Mouse (Mus musculus) heart, postnatal 0 days (tissue): Measurements from ENCODE around the gene Adcy6. TPM values are rescaled to one million over a fixed set of nuclear protein-coding genes. Genes with fewer than 3 reads are reported as not detected.

Experiments
- ATAC-seq: fragments of 200-750 bp; cut with Nextera tagmentation; 2 replicates; pipeline ENCODE4 v1.8.0; 2017; ENCODE audit warnings: low read depth, moderate number of reproducible peaks, moderate library complexity; ENCODE audit not compliant: insufficient read depth
- DNase-seq: peaks from one replicate; pipeline ENCODE4 v3.0.0-alpha.2; 2016; ENCODE audit warnings: low spot score
- H3K27ac ChIP-seq: fragments of 300-500 bp; sonication (generic); 2 replicates; pipeline ENCODE4 v1.5.1; 2014; ENCODE audit warnings: low read depth, mild to moderate bottlenecking
- H3K27me3 ChIP-seq: fragments of 300-500 bp; sonication (generic); 2 replicates; pipeline ENCODE4 v1.6.1; 2014; ENCODE audit warnings: low read length, mixed read lengths; ENCODE audit not compliant: control insufficient read depth, insufficient read depth
- H3K36me3 ChIP-seq: fragments of 300-500 bp; sonication (generic); replicated peaks from 2 replicates; pipeline ENCODE4 v1.6.1; 2014; ENCODE audit warnings: low read length, mixed read lengths; ENCODE audit not compliant: control insufficient read depth, insufficient read depth
- H3K4me1 ChIP-seq: fragments of 300-500 bp; sonication (generic); 2 replicates; pipeline ENCODE4 v1.6.1; 2014; ENCODE audit warnings: antibody characterized with exemption; ENCODE audit not compliant: control insufficient read depth, insufficient read depth
- H3K4me2 ChIP-seq: fragments of 300-500 bp; sonication (generic); 2 replicates; pipeline ENCODE4 v1.6.1; 2014; ENCODE audit warnings: low read depth, mild to moderate bottlenecking, low read length, moderate library complexity
- H3K4me3 ChIP-seq: fragments of 300-500 bp; sonication (generic); 2 replicates; pipeline ENCODE4 v1.5.1; 2014; ENCODE audit warnings: low read depth, low read length
- H3K9ac ChIP-seq: fragments of 300-500 bp; sonication (generic); replicated peaks from 2 replicates; pipeline ENCODE4 v1.6.1; 2014; ENCODE audit warnings: low read depth, low read length, mixed read lengths
- H3K9me3 ChIP-seq: fragments of 300-500 bp; sonication (generic); replicated peaks from 2 replicates; pipeline ENCODE4 v1.6.1; 2016; ENCODE audit warnings: low read length; ENCODE audit not compliant: control insufficient read depth
- CTCF ChIP-seq: IDR thresholded peaks from 2 replicates; pipeline ENCODE4 v1.5.1; 2016; ENCODE audit warnings: antibody characterized with exemption, control low read depth, low read depth
- EP300 ChIP-seq: IDR thresholded peaks from 2 replicates; pipeline ENCODE4 v1.6.1; 2016; ENCODE audit warnings: antibody characterized with exemption, low read depth
- WGBS: fragments of 180-500 bp; shearing (Covaris S2); extraction: QIAGEN DNeasy Blood & Tissue Kit; methylation state at CpG from one replicate; pipeline ENCODE4 v1.1.7; 2014; 5-methylcytosine and 5-hydroxymethylcytosine counted together
- polyA plus RNA-seq: library from polyadenylated mRNA; unstranded; fragments of >200 nt; fragmentation: Nextera tagmentation; extraction: Ambion mirVana; gene quantifications from 2 replicates; pipeline ENCODE4 v1.2.1, GENCODE M21; 2015
- total RNA-seq: library from RNA; depleted of rRNA; stranded (reverse); fragments of >200 nt; gene quantifications from 2 replicates; pipeline ENCODE4 v1.2.3, GENCODE M21; 2014; ENCODE audit warnings: low replicate concordance; rRNA removed

Gene Adcy6
- total RNA-seq (200 and 216 TPM in 2 replicates), polyA plus RNA-seq (29.2 and 33.5 TPM in 2 replicates)

DNA sequence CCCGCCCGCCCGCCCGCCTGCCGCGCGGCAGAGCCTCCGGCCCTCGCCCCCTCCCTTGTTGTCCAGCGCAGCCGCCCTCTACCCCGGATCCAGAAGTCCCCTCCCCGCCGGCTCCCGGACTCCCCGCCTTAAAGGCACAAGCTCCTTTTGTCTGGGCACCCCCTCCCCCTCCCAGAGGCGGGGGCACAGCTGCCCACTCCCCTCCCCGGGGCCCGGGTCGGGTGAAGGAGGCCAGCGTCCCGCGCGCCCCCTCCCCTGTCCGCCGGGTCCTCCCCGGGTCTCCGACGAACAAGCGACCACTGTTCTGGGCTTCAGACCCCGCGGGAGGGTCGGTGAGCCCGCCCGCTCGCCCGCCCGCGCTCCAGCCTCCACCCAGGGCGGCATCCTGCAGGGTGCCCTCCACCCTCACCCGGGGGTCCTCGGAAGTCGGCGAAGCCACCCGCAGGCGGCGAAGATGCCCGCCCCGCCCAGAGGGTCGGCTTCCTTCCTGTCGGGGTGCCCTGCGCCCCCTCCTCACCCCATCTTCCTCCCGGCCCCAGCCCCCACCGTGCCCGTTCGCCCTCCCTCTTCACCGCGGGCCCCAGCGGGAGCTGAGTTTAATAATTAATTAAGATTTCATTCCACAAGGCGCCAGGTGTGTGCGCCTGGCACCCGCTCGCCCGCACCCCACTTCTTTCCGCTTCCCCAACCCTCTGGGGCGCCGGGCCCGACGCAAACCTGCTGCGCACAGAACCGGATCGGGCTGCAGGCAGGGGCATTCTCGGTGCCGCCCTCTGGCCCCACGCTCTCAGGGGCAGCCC lies at the start of gene Adcy6:
Gene Adcy6, minus strand, starts transcription at position 746 of the 800 bp plus-strand sequence.
- TF ChIP-seq EP300 (peak; percentile 50; the same call in 1 of the 2 replicates), CTCF (no peak)
- ATAC-seq (peak; percentile 50), DNase-seq (peak; percentile 90)
- H3K27me3 ChIP-seq: no peaks in the 10 kb centered on the region
- H3K36me3 ChIP-seq: no peaks in the 10 kb centered on the region
- WGBS: 1% methylated on average over 56 of the region's 75 CpGs
- peak within 1 kb of the TSS; percentile 97 for H3K27ac ChIP-seq
- peak within 1 kb of the TSS; percentile 78 for H3K4me3 ChIP-seq
- no peaks in the 10 kb centered on the region for H3K9me3 ChIP-seq
- H3K4me1 ChIP-seq: peaks cover 19% of the 10 kb centered on the region
- H3K9ac ChIP-seq: peak within 1 kb of the TSS; percentile 89
- peak within 1 kb of the TSS; percentile 86 for H3K4me2 ChIP-seq

- H3K27me3 ChIP-seq: no peaks in the 10 kb centered on the region
- TF ChIP-seq EP300 (no peak), CTCF (peak; percentile 23)
- no peaks in the 10 kb centered on the region for H3K9me3 ChIP-seq
- no peaks in the 10 kb centered on the region for H3K4me1 ChIP-seq
- H3K27ac ChIP-seq: no peak overlapping the region
- no peak overlapping the region for H3K4me3 ChIP-seq
- DNase-seq (no peak), ATAC-seq (no peak)
- no peak overlapping the region for H3K4me2 ChIP-seq
- no peak overlapping the region for H3K9ac ChIP-seq
- 83% methylated on average over 15 of the region's 15 CpGs for WGBS
- peaks cover 65% of the 10 kb centered on the region for H3K36me3 ChIP-seq
These were observed 47.3 kb upstream of the Adcy6 start for GRCm38 (mm10) chr15:98656982-98657751.

DNA sequence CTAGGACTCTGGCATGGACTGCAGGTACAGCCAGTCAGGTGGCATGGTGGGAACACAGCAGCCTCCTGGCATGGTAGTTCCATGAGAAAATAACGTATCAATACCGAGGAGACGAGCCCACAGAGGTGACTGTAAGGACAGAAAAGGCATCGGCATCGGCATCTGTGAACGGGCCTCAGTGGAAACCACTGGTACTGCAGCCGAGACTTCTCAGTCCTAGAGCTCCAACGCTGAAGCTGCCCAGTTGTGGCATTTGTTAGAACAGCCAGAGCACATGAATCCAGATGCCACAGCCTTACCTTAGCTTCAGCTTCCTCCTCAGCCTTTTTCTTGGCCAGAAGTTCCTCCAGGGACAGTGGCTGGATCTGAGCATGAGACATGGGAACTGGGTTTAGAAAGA lies 42.3 kb upstream of the Adcy6 start:
- Histone ChIP-seq H3K4me1 (no peaks in the 10 kb centered on the region), H3K9ac (no peak overlapping the region), H3K4me3 (no peak overlapping the region), H3K27me3 (no peaks in the 10 kb centered on the region), H3K27ac (no peak overlapping the region), H3K36me3 (peaks cover 95% of the 10 kb centered on the region), H3K4me2 (no peak overlapping the region), H3K9me3 (no peaks in the 10 kb centered on the region)
- ATAC-seq (no peak), DNase-seq (no peak)
- TF ChIP-seq EP300: no peak
- no peak for TF ChIP-seq CTCF
- 92% methylated on average over 8 of the region's 8 CpGs for WGBS

DNA sequence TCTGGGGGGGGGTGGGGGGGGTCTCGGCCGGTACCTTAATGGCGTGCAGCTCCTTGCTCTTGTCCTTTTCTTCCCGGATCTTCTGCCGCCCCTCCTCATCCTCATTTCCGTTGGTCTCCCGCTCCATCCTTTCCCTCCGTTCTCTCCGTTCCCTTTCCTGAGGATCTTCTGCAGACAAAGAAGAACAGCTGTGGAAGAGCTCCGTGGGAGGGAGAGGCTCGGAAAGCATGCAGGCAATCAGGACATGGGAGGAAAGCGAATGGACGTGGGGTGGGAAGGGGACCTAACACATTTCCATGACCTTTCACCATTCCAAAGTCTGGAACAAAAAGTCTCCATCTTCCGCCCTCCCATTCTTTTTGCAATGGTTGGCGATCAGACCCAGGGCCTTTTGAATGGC lies 41.6 kb upstream of the Adcy6 start:
- H3K9me3 ChIP-seq: no peaks in the 10 kb centered on the region
- DNase-seq (no peak), ATAC-seq (no peak)
- H3K9ac ChIP-seq: no peak overlapping the region
- no peak overlapping the region for H3K27ac ChIP-seq
- H3K4me1 ChIP-seq: no peaks in the 10 kb centered on the region
- TF ChIP-seq CTCF (no peak), EP300 (no peak)
- 84% methylated on average over 15 of the region's 15 CpGs for WGBS
- no peak overlapping the region for H3K4me2 ChIP-seq
- no peak overlapping the region for H3K4me3 ChIP-seq
- H3K36me3 ChIP-seq: peaks cover 95% of the 10 kb centered on the region
- H3K27me3 ChIP-seq: no peaks in the 10 kb centered on the region

GRCm38 (mm10) chr15:98648071-98648470 lies 38.2 kb upstream of the Adcy6 start:
- ATAC-seq (no peak), DNase-seq (no peak)
- peaks cover 90% of the 10 kb centered on the region for H3K36me3 ChIP-seq
- no peaks in the 10 kb centered on the region for H3K27me3 ChIP-seq
- no peaks in the 10 kb centered on the region for H3K4me1 ChIP-seq
- H3K4me3 ChIP-seq: no peak overlapping the region
- no peaks in the 10 kb centered on the region for H3K9me3 ChIP-seq
- H3K4me2 ChIP-seq: no peak overlapping the region
- no peak for TF ChIP-seq EP300
- TF ChIP-seq CTCF: no peak
- H3K27ac ChIP-seq: no peak overlapping the region
- H3K9ac ChIP-seq: no peak overlapping the region
- 89% methylated on average over 3 of the region's 3 CpGs for WGBS
